Comparison of ENCODE assay signal across 16 mouse cellular contexts in the genomic region with DNA sequence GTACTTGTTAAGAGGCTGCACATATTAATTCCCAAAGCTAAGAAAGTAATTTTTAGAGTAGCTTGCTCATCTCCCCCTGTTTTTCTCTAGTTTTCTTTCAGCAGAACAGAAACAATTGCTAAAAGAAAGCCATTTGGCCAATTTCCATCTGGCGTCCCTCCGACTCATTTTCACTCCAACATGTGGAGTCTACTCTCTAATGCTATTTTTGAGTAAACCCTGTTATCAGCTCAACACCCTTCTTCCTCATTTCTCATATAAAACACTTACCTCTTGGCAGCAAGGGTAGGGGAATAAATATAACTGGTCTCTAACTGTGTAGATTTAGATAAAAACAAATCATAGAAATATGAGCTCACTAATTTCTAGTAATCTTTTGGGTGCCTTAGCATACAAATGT.
A peak's percentile ranks its signal among the peaks of the same experiment; 100 is the strongest.
DNase-seq lines count a peak whose midpoint lies in the region; ATAC-seq and TF ChIP-seq lines count a peak whose summit lies in the region.
"Had no signal": no experiment of that assay in that cellular context is flagged by ENCODE, and none has a peak within 500 bp of the region (broad histone marks: within the 10 kb centered on the region; RNA-seq: fewer than 3 reads in every experiment).

No protein-coding gene starts in this region.

- peak; percentile 4 for DNase-seq in gastrocnemius, adult 18-20 months (ENCODE audit: low spot score)
- DNase-seq in gastrocnemius, postnatal 25 days = no peak
- DNase-seq in lung, embryonic 14.5 days = peak; percentile 76
- DNase-seq in lung, adult 2 months = no peak
- peak; percentile 11 for DNase-seq in NIH3T3 (ENCODE audit: low read depth)
- no peak for DNase-seq in T-cell, adult 2 months (ENCODE audit: low spot score)
- DNase-seq: cerebellum, adult 11-12 months; kidney, adult 9 months; liver, postnatal 0 days had no signal

- no peaks in the 10 kb centered on the region for H3K4me1 ChIP-seq in lung, embryonic 14.5 days (ENCODE audit: insufficient read depth)
- no peaks in the 10 kb centered on the region for H3K4me1 ChIP-seq in lung, adult 2 months (ENCODE audit: control insufficient read depth, insufficient read depth, low read length)
- H3K4me1 ChIP-seq in intestine, embryonic 16.5 days (ENCODE audit: control insufficient read depth, insufficient read depth, low read length) = no peaks in the 10 kb centered on the region
- H3K4me1 ChIP-seq: forebrain, embryonic 13.5 days; stomach, embryonic 15.5 days had no signal

- no peak for ATAC-seq in lung, embryonic 14.5 days (ENCODE audit: insufficient read depth)
- peak; percentile 39; the same call in 1 of the 2 replicates for ATAC-seq in megakaryocyte progenitor cell, adult 5-6 weeks (replicated peaks; ENCODE audit: poor library complexity)
- ATAC-seq in intestine, embryonic 16.5 days = no peak
- ATAC-seq: forebrain, embryonic 13.5 days; liver, postnatal 0 days; midbrain, embryonic 16.5 days had no signal

- no peaks in the 10 kb centered on the region for H3K27me3 ChIP-seq in lung, embryonic 14.5 days (ENCODE audit: insufficient read depth, low read length)
- H3K27me3 ChIP-seq in intestine, embryonic 16.5 days (replicated peaks; ENCODE audit: control insufficient read depth, insufficient read depth, low read length) = no peaks in the 10 kb centered on the region
- H3K27me3 ChIP-seq: forebrain, embryonic 13.5 days; stomach, embryonic 15.5 days had no signal

- 34% methylated on average over 2 of the region's 2 CpGs for WGBS in lung, embryonic 14.5 days
- WGBS in lung, adult 2 months = 49% methylated on average over 2 of the region's 2 CpGs
- 65% methylated on average over 2 of the region's 2 CpGs for WGBS in intestine, embryonic 16.5 days

- no peak overlapping the region for H3K4me3 ChIP-seq in lung, embryonic 14.5 days (ENCODE audit: low read depth, low read length)
- no peak overlapping the region for H3K4me3 ChIP-seq in lung, adult 2 months (replicated peaks; ENCODE audit: extremely low read depth, low read depth, low read length)
- no peak overlapping the region for H3K4me3 ChIP-seq in intestine, embryonic 16.5 days (ENCODE audit: low read length)
- H3K4me3 ChIP-seq: forebrain, embryonic 13.5 days; layer of hippocampus, adult 2 months; left cerebral cortex, adult 2 months; stomach, embryonic 15.5 days had no signal

- no peak overlapping the region for H3K4me2 ChIP-seq in lung, embryonic 14.5 days
- H3K4me2 ChIP-seq in intestine, embryonic 16.5 days (ENCODE audit: low read depth, low read length) = no peak overlapping the region
- H3K4me2 ChIP-seq: forebrain, embryonic 13.5 days; stomach, embryonic 15.5 days had no signal

- no peak overlapping the region for H3K9ac ChIP-seq in lung, embryonic 14.5 days
- no peak overlapping the region for H3K9ac ChIP-seq in intestine, embryonic 16.5 days (ENCODE audit: low read depth, low read length)
- H3K9ac ChIP-seq: forebrain, embryonic 13.5 days; liver, postnatal 0 days; stomach, embryonic 15.5 days had no signal

- H3K36me3 ChIP-seq in lung, embryonic 14.5 days (ENCODE audit: insufficient read depth) = no peaks in the 10 kb centered on the region
- no peaks in the 10 kb centered on the region for H3K36me3 ChIP-seq in intestine, embryonic 16.5 days (ENCODE audit: control insufficient read depth, insufficient read depth, low read length)
- H3K36me3 ChIP-seq: stomach, embryonic 15.5 days had no signal

- H3K27ac ChIP-seq in lung, embryonic 14.5 days (ENCODE audit: low read depth) = no peak overlapping the region
- no peak overlapping the region for H3K27ac ChIP-seq in intestine, embryonic 16.5 days (ENCODE audit: low read length)
- H3K27ac ChIP-seq: forebrain, embryonic 13.5 days; layer of hippocampus, adult 2 months; left cerebral cortex, adult 2 months; stomach, embryonic 15.5 days had no signal

- no peaks in the 10 kb centered on the region for H3K9me3 ChIP-seq in lung, embryonic 14.5 days (ENCODE audit: low read depth, low read length)
- no peaks in the 10 kb centered on the region for H3K9me3 ChIP-seq in intestine, embryonic 16.5 days (ENCODE audit: control insufficient read depth, low read length)
- H3K9me3 ChIP-seq: forebrain, embryonic 13.5 days; stomach, embryonic 15.5 days had no signal

- TF ChIP-seq POLR2A in lung, adult 2 months (IDR thresholded peaks at IDR 0.05; ENCODE audit: borderline replicate concordance, extremely low read depth, low read depth, low read length) = no peak

- TF ChIP-seq CTCF in lung, embryonic 14.5 days (IDR thresholded peaks at IDR 0.05; ENCODE audit: low read depth) = no peak
- TF ChIP-seq CTCF in lung, adult 2 months (IDR thresholded peaks at IDR 0.05; ENCODE audit: insufficient read depth, low read length) = no peak

Comparison
In these comparisons a context has a peak if more than half of its experiments do, and no peak if none do; other contexts are left out.
1. DNase-seq: peak in gastrocnemius, adult 18-20 months (single experiment), lung, embryonic 14.5 days (single experiment) and NIH3T3 (single experiment); none in gastrocnemius, postnatal 25 days (single experiment), lung, adult 2 months (single experiment) and T-cell, adult 2 months (single experiment).